Mouse (Mus musculus): Measurements from ENCODE around the gene Hist1h2bf.

- TF ChIP-seq CTCF (IDR thresholded peaks at IDR 0.05; ENCODE audit: low read depth) (no peak), EP300 (IDR thresholded peaks at IDR 0.05; ENCODE audit: low read depth) (peak; percentile 68)
These were observed 1.4 kb upstream of the Hist1h2bf start, which contains the start of gene Hist1h3d for GRCm38 (mm10) chr13:23575271-23575851.

Measured in liver, embryonic 14.5 days (tissue).